Mouse (Mus musculus): ENCODE measurements at regions not wholly inside any gene's neighbourhood (a gene's known extent, or its start where the extent isn't known, plus 50 kb on each side); places are given as distances from the start of the nearest gene placed in this dataset.

GRCm38 (mm10) chr17:60018752-60019323, 1005.7 kb upstream of the Nudt12 start:
- CTCF ChIA-PET: no interaction called here

- CTCF ChIA-PET: no interaction called here
Measured at GRCm38 (mm10) chr17:59997952-59998351, 984.8 kb upstream of the Nudt12 start.

GRCm38 (mm10) chr17:59979325-59979880, 966.2 kb upstream of the Nudt12 start:
- CTCF ChIA-PET: no interaction called here

GRCm38 (mm10) chr17:59977136-59977770, 964.1 kb upstream of the Nudt12 start:
- CTCF ChIA-PET: no interaction called here

DNA sequence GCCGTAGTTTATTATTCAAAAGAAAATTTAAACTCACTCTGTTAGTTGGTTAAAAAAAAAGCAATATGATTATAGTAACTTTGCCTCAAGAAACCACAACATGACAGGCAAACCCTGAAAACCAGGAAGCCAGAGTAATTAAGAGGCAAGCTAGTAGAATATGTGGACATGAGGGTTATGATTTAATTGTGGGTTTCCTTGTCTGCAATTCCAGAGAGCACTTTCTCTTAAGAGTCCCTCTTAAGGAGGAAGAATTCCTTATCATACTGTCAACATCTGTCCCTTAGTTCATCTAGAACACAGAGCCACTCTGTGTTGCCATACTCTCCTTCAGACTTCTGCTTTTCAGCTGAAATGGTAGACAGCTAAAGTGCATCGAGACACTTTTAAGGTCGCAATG, 954.2 kb upstream of the Nudt12 start:
- CTCF ChIA-PET: no interaction called here

GRCm38 (mm10) chr17:59955300-59956057, 942.3 kb upstream of the Nudt12 start:
- CTCF ChIA-PET: no interaction called here

DNA sequence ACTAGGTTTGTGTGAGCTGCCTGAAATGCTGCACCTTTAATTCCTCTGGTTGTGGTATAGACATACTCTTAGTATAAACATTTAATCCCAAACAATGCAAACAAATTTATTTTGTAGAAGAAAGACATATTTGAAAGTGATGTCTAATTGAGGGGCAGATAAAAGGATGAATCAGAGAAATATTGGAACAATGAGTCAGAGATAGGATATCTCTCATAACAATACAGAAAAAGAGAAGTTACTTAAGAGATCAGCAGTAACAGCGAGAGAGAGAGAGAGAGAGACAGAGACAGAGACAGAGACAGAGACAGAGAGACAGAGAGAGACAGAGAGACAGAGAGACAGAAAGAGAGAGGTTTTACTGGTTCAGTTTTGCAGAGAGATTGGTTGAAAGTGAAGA, 933.3 kb upstream of the Nudt12 start:
- CTCF ChIA-PET: no interaction called here

- CTCF ChIA-PET: no interaction called here
Measured at GRCm38 (mm10) chr17:59904395-59904794, 891.2 kb upstream of the Nudt12 start.

DNA sequence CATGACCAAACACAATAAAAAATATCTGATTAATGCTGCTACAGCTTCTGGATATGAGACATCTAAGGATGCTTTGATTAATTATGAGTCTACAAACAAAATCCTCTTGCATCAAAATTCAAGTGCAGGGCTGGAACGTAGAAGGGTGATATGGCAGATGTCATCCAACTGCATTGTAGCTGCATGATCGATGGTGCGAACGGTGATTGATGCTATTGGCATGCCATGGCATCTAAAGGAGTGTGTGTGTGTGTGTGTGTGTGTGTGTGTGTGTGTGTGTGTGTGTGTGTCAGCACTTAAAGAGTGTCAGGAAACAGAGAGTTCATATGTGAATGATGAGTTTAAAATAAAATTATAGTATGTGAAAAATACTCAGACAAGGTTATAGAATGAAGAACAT, 864.6 kb upstream of the Nudt12 start:
- CTCF ChIA-PET: interaction anchor here (0.6 kb wide), 1 partner anchor 8 kb away, joined by 3 read pairs; no protein-coding TSS in a partner anchor

- CTCF ChIA-PET: no interaction called here
Measured at GRCm38 (mm10) chr17:59848853-59849252, 835.7 kb upstream of the Nudt12 start.

DNA sequence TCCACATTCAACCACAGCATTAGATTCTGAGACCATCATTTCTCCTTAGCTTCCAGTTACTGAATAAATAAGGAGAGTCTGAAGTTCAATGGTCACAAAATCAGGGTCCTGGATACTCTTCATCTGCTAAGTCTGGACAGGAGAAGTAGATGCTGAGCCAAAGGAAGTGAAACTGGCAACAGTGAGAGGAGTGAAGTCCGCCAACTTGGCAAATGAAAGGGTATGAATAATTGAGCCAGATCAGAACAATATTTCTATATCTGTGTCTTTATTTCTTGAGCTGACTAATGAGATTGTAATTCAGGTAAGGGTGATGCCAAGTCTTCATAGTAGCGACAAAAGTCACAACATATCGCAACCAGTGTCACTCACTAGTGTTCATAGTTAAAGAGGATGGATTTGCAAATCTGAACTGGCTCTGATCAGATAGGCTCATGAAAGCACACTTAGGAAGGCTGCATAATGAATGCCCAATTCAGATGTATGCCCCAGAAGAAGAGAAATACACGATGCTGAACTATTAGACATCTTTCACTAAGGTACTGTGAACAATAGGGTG, 832.2 kb upstream of the Nudt12 start:
- CTCF ChIA-PET: no interaction called here

DNA sequence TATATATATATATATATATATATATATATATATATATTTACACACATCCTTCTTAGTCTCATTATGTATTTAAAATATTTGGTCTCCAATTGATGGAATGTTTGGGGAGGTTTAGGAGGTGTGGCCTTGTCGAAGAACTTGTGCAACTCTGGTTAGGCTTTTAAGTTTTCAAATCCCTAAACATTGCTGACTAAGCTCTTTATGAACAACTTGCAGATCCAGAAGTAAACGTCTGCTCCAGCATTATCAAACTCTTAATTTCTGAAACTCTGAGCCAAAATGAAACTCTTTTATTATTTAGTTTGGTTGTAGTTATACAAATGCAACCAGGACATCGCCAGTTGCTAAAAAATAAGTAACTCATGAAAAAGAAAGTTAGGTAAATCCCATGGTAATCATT, 792.7 kb upstream of the Nudt12 start:
- CTCF ChIA-PET: no interaction called here

DNA sequence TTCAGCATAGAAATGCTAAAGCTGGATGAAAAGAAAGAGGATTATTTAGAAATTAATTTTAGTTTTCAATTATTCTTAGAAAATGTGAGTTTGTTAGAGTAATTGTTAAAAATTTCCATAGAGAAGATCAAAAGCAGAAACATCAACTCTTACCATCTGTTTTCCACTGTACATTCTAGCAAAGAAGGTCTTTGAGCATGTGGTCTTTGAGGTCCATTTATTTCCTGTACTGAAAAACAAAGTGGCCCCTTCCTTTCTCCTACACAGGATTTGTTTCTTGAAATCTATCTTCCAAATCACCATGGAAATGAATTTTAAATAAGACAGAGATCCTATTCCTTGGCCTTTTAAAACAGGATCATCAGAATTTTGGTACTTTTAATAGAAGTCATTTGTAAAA, 780.3 kb upstream of the Nudt12 start:
- CTCF ChIA-PET: no interaction called here

GRCm38 (mm10) chr17:59792780-59793179, 779.6 kb upstream of the Nudt12 start:
- CTCF ChIA-PET: no interaction called here

GRCm38 (mm10) chr17:59774075-59774474, 760.9 kb upstream of the Nudt12 start:
- CTCF ChIA-PET: no interaction called here

DNA sequence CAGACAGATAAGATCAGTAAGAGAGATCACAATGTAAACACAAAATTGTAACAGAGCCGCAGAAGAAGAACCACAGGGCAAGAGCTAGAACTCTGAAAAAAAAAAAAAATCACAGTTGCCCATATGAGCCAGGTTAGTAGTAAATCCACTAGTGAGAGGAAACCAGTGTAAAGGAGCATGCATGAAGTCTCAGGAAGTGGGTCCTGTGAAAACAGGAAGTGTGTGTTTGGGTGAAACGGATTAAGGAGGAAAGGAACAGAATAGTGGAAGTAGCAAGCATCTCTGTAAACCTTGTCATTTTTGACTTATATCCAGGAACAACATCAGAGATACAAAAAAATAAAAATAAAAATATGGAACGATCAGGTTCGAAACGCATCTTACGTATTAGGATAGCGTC, 753.4 kb upstream of the Nudt12 start:
- CTCF ChIA-PET: no interaction called here

DNA sequence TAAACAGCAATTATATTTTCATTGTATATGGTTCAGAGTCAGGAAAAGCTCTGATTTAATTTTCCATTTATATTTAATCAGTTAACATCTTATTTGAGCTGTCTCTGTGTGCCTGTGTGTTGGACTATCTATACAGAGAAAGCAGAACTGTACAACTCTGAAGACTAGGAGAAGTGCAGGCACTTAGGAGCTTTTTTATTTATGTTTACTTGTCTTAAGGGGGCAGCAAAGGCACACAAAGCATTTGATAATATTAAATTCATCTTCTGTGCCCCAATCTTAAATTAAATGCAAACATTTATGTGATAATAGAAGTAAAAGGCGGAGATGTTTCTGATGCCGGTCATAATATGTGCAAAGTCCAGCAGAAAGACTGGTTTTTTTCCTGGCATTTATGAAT, 751.3 kb upstream of the Nudt12 start:
- CTCF ChIA-PET: no interaction called here

DNA sequence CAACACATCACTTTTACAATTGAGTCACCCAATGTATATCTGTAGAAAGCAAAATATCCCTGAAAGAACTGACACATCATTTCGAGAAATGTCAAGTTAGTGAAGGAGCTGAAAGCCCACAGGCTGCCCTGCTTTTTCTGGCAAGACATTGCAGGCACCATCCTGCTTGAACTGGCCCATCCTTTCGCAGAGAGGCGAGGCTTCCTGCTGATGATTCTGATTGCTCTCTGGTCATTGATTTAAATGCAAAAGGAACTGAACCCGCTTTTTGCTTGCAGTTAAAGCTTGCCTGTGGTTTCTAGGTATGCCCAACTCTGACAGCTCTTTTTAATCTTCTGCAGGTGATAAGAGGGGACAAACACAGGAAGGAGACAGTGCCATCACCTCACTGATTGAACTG, 748.9 kb upstream of the Nudt12 start:
- CTCF ChIA-PET: no interaction called here

- CTCF ChIA-PET: no interaction called here
Measured at GRCm38 (mm10) chr17:59760889-59761288, 747.7 kb upstream of the Nudt12 start.

DNA sequence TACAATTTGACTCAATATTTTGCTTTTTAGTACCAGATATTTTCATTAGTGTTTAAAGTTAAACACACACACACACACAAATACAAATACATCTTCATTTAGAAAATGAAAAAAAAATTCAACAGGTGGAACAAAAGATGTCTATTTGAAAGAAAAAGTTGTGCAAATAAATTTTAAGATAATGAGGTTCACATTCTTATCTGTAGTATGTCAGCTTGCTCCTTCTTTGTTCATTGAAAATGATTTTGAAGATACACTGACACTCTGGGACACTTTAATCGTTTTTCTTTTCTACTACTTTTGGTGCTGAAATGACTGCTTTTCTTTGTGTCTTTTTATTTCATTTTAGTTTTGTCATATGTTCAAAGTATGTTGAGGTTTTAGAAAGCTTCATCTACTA, 732.9 kb upstream of the Nudt12 start:
- CTCF ChIA-PET: no interaction called here
